Mouse (Mus musculus) layer of hippocampus, postnatal 10 days (tissue): ENCODE measurements around the gene Cmtm4. TPM values are rescaled to one million over a fixed set of nuclear protein-coding genes. Genes with fewer than 3 reads are reported as not detected.
A peak's percentile ranks its signal among the peaks of the same experiment; 100 is the strongest.

Experiments
- DNase-seq, 2 experiments: peaks; one replicate each; pipeline ENCODE4 v3.0.0; 2021; ENCODE audit warnings: low spot score in 2 of 2
- long read RNA-seq: library from polyadenylated mRNA; stranded (forward); transcript quantifications from one replicate; pipeline ENCODE4 v2.0.0, GENCODE M21; 2023
- total RNA-seq, 2 experiments: library from RNA; stranded (reverse); gene quantifications; 2 replicates each; pipeline ENCODE4 v1.2.3; 2021

Cmtm4 gene
- 10 to 100 TPM; 56.2 to 60.2 TPM for total RNA-seq
- long read RNA-seq, full-length matches to known transcripts = 2 of 7 reads
- long read RNA-seq, partial matches to known transcripts = 0 of 7 reads
- long read RNA-seq, other reads (novel, unspliced or antisense) = 5 of 7 reads

- DNase-seq = peak in 1 of 2 experiments; percentile 43
Measured at GRCm38 (mm10) chr8:104395703-104396357, at the start of gene Cmtm4. Cmtm4 (minus strand) TSS chr8:104395807.

- no peak for DNase-seq
Measured at GRCm38 (mm10) chr8:104445248-104445647, 49.6 kb upstream of the Cmtm4 start.

GRCm38 (mm10) chr8:104443125-104443679, 47.6 kb upstream of the Cmtm4 start:
- no peak for DNase-seq

- peak; percentile 97 for DNase-seq
Measured at GRCm38 (mm10) chr8:104442299-104443124, 46.9 kb upstream of the Cmtm4 start, which contains the start of gene Dync1li2. Dync1li2 (minus strand) TSS chr8:104443047.

DNA sequence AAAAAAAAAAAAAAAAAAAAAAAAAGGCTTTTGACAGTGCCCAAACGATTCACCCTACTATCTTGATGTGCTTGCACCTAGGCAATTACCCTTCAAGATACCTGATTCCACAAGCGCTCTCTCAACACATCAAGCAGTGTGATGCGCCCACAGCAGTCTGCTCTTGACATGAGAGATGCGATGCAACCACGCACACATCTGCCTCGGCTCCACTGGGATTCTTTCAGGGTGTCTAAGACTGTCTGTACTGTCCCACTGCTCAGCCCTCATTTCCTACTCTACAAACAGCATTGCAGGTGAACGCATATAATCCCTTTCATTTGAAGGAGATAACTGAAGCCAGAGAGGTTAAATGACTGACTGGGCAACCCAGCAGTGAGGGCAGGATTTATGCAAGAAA, 46.0 kb upstream of the Cmtm4 start:
- DNase-seq = no peak

DNA sequence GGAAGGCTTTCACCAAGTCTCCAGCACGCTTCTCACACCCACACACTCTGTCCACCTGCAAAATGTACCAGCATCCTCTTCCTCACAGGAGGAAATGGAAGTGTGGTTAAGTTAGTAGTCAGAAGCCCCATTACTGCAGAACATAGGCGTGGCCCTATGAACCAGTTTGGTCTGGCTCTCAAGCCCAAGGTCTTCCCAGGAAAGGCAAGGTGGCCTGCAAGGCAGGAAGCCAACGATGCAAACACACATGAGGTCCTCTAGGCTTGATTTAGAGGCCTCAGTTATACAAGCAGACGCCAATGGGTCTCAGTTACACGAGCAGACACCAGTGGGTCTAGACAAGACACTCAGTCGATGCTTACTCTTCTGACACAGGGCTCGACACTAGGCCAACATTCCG, 43.9 kb upstream of the Cmtm4 start:
- peak in 1 of 2 experiments; percentile 9 for DNase-seq

GRCm38 (mm10) chr8:104437494-104438135, 42.0 kb upstream of the Cmtm4 start:
- DNase-seq = no peak

- no peak for DNase-seq
Measured at GRCm38 (mm10) chr8:104436591-104436990, 41.0 kb upstream of the Cmtm4 start.

GRCm38 (mm10) chr8:104436038-104436437, 40.4 kb upstream of the Cmtm4 start:
- peak; percentile 98 to 99 for DNase-seq

- no peak for DNase-seq
Measured at GRCm38 (mm10) chr8:104434826-104435354, 39.3 kb upstream of the Cmtm4 start.

- no peak for DNase-seq
Measured at GRCm38 (mm10) chr8:104434275-104434674, 38.7 kb upstream of the Cmtm4 start.

GRCm38 (mm10) chr8:104433191-104433842, 37.7 kb upstream of the Cmtm4 start:
- DNase-seq = no peak

DNA sequence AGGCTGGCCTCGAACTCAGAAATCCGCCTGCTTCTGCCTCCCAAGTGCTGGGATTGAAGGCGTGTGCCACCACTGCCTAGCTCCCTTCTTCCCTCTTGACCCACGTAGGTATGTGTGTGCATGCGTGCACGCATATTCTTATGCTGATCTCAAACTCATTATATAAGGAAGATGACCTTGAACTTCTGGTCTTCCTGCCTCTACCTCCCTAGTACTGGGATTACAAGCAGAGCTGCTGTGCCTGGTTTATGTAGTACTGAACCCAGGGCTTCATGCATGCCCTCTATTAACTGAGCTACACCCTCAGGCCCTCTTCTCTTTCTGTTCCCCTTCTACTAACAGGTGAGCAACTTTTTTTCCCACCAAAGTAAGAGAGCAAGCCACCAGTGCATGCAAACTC, 37.0 kb upstream of the Cmtm4 start:
- no peak for DNase-seq

DNA sequence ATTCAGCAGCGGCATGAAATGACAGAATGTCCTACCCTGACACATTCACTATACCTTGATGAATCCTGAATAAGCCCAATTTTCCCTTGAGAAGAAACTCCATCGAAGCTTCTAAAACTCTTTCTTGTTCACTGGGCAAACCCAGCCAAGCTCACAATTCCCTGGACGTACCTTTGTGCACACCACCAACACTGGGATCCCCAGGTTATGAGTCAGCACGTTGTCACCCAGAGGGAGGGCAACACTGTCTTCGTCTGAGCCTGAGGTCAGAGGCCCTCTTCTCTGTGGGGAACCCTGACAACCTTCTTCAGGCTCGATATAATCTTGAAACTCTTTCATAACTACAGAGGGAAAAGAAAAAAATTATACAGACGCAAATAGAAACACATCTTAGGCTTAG, 34.6 kb upstream of the Cmtm4 start:
- DNase-seq = no peak

GRCm38 (mm10) chr8:104427703-104428102, 32.1 kb upstream of the Cmtm4 start:
- no peak for DNase-seq

GRCm38 (mm10) chr8:104422313-104422712, 26.7 kb upstream of the Cmtm4 start:
- no peak for DNase-seq

DNA sequence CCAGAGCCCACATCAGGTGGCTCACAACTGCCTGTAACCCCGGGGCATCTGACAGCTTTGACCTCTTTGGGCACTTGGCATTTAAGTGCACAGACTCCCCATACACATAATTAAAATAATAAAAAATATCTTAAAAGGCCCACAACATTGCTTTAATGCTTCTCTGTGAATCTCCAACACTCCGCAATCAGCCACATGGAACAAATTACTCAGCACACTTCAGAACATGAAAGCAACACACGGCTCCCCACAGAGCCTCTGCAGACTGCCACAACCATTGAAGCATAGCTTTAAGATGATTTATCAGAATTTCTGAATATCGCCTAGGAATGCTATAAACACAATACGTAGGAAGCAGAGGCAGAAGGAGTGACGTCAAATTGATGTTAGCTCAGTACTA, 20.4 kb upstream of the Cmtm4 start:
- no peak for DNase-seq

GRCm38 (mm10) chr8:104414204-104414603, 18.6 kb upstream of the Cmtm4 start:
- no peak for DNase-seq

- no peak for DNase-seq
Measured at GRCm38 (mm10) chr8:104413770-104414169, 18.2 kb upstream of the Cmtm4 start.

DNA sequence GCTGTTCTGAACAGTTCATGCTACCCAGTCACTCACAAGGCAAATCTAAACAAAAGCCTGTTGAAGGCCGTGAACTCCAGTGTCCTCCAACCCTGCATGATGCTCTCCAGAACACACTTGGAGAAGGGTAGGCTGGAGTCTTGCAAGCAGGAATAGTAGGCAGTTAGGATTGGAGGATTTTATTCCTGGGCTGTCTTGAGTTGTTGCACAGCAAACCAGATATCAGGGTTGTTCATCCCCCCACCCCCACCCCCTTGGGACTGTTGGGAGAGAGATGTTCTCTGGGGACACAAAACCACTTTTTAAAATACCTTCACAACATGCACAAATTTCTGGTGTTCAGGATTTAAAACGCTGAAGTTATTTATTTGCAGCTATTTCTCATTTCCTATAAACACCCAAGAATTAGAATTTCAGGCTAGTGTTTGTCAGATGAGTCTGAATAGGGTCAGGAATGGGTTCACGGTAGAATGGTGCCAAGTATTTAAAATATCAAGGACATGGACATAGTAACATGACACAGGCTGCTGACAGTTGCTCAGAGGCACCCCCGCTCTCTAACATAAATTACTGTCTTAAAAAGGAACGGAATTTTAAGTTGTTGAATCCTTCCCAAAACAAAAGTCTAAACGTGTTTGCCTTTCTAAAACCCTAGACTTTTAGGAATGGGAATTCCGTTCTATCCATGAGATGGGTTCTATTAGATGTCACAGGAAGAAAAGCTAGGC, 17.4 kb upstream of the Cmtm4 start:
- no peak for DNase-seq
